Mouse (Mus musculus): ENCODE measurements around the gene Dap. TPM values are rescaled to one million over a fixed set of nuclear protein-coding genes. Genes with fewer than 3 reads are reported as not detected.

Dap gene
- polyA plus RNA-seq, 1 experiment: not detected

DNA sequence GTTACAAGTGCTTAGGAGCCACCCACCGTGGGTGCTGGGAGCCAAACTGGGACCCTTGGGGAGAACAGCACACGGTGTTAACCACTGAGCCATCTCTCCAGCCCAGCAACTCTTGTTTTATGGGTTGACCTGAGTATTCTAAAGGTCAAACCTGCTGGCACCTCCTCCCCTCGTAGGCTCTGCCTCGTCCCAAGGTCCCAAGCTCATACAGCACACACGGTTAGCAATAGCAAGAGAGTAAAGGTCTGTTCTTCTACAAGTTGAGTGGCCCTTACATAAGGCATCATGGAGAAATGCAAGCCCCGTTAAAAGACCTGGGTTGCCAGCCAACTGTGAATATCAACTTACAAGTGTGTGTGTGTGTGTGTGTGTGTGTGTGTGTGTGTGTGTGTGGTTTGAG lies 27.1 kb downstream of the Dap start:
- no peak for TF ChIP-seq GATA1 (IDR thresholded peaks at IDR 0.05; ENCODE audit: low read length)

DNA sequence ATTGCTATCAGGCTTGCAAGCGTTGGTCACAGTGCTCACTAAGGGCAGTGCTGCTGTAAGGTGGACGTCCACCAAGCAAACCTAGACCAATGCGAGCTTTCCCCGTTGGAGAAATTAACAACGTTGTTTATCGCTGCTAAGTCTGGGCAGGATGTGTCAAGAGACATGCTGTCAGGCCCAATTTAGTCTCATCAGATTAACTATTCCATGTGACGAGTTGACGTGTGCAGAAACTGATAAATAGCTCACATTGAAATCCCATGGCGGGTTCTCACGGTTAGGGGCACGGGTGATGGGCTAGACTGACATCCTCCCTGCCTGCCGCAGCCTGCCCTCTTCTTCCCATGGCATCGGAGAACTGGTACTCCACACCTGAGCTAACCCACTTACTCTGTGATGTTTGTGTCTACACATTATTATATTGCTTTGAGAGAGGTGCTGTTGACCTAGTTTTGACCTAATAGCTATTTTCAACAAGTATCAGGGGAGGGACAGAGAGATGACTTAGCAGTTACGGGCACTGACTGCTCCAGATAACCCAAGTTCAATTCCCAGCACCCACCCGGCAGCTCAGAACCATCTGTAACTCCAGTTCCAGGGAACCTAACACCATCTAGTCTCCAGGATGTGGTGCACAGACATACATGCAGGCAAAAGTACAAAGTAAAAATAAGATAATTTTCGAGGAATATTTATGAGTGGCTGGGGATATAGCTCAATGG lies 28.6 kb downstream of the Dap start:
- no peak for TF ChIP-seq GATA1 (IDR thresholded peaks at IDR 0.05; ENCODE audit: low read length)

DNA sequence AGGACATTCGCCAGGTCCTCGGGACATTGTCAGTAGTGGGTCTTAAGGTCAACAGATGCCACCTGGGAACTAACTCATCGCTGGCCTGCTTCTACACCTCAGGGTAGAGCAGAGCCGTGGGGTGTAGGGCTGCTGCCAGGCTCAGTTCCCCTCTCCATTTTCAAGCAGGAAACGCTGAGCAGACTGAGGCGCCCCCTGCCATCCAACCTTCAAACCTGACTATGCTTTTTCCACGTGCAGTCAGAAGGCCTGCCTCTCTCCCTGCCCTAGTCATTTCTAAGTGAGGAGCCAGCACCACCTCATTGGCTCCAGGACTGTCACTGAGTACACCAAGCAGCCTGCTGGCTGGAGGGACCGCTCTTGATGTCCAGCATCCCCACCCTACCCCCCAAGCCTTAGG lies 29.3 kb downstream of the Dap start:
- no peak for TF ChIP-seq GATA1 (IDR thresholded peaks at IDR 0.05; ENCODE audit: low read length)

DNA sequence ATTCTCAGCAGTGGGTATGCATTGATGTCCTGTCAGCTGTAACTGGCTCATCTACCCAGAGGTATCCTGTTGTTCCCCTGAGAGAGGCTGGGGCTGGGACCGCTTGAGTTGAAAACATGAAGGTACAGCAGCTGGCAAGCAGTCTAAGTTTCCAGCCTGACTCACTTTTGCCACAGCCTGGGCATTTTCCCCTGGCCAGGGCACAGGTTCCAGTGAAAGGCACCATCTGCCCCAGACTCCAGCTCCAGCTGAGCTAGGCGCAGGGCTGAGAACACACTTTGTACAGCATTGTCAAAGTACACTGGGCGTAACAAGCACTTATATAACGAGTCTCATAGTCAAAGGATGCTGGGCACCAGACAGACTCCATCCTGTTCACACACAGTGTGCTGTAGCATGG lies 29.8 kb downstream of the Dap start:
- no peak for TF ChIP-seq GATA1 (IDR thresholded peaks at IDR 0.05; ENCODE audit: low read length)

DNA sequence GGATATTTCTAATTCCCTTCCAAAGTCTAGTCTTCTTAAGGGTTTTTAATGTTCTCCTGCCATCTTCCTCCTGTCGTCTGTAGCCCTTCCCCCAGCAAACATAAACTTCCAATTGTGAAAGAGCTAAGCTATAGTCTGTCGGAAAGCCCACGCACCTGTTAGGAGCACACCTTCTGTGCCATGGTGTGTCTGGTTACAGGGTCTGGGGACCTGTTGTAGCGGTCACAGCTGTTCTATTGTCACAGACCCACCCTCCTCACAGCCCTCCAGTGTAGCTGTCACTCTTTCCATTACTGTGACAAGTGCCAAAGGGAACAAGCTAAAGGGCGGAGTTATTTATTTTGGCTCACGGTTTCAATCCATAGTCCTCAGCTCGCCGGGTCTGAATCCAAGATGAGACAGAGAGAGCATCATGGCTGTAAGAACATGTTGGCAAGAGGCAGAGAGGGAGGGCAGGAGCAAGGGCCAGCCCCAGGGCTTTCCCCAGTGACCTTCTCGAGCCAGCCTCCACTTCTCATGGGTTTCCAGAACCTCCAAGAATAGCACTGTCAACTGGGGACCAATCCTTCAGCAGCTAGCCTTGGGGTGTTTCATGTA lies 30.9 kb downstream of the Dap start:
- no peak for TF ChIP-seq GATA1 (IDR thresholded peaks at IDR 0.05; ENCODE audit: low read length)

DNA sequence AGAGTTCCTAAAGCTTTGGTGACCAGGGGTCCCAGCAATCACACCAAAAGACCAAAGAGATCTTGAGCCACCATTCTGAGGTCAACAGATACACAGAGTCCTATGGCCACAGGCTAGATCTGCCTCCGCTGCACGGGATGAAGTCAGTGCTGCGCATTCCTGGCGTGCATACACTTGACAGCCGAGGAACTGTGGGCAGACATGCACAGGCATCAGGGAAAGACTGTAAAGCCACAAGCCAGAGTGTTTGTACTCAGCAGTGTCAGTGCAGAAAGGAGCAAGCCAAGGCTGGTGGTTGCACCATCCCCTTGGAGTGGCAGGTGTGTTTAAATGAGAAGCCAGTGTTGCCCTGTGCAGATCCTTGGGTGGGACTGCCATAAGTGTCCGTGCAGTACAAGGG lies 31.6 kb downstream of the Dap start:
- TF ChIP-seq GATA1 (IDR thresholded peaks at IDR 0.05; ENCODE audit: low read length): no peak

DNA sequence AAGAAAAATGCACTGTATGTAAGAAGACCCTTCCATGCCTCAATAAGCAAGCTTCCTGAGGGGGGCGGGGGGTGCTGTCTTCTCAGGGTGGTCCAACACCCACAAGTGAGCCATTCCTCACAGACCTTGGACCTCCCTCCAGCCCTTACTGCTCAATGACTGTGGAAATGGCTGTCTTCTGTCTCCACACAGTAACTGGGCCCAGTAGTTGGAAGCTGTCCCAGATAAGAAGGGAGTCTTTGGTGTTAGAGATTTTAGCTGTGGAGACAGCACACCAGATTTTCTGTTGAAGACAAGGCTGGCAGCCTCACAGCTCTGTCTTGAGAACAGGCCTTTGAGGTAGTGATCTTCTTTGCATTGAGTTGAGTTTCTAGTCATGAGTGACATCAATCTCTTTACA lies 33.2 kb downstream of the Dap start:
- TF ChIP-seq GATA1 (IDR thresholded peaks at IDR 0.05; ENCODE audit: low read length): no peak

DNA sequence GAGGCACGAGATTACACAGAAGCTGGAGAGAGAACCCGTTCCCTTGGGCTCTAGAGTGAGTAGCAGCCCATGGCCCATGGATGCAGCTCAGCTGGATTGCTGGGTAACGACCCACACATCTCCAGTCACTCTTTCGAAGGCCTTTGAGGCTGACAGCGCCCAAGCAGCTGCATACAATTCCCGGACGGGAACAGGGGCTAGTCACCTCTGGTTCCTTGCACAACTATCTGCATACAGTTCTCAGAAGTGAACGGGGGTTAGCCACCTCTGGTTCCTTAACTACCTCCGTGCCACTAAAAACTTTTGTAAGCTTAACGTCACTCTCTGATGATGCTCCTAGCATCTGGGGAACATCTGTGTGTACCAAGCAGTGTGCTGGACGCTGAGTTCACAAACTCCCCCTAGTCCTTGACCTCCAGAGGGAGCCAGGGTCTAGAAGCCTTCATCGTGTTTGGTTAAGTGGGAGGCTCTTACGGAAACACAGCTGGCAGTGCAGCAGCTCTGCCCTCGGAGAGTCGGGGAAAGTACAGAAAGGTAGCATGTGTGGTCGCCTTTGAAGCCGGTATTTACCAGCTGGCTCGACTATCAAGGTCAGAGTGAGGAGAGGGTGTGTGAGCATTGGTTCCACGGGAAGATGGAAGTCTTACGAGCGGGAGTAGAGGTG lies 34.0 kb downstream of the Dap start:
- no peak for TF ChIP-seq GATA1 (IDR thresholded peaks at IDR 0.05; ENCODE audit: low read length)

DNA sequence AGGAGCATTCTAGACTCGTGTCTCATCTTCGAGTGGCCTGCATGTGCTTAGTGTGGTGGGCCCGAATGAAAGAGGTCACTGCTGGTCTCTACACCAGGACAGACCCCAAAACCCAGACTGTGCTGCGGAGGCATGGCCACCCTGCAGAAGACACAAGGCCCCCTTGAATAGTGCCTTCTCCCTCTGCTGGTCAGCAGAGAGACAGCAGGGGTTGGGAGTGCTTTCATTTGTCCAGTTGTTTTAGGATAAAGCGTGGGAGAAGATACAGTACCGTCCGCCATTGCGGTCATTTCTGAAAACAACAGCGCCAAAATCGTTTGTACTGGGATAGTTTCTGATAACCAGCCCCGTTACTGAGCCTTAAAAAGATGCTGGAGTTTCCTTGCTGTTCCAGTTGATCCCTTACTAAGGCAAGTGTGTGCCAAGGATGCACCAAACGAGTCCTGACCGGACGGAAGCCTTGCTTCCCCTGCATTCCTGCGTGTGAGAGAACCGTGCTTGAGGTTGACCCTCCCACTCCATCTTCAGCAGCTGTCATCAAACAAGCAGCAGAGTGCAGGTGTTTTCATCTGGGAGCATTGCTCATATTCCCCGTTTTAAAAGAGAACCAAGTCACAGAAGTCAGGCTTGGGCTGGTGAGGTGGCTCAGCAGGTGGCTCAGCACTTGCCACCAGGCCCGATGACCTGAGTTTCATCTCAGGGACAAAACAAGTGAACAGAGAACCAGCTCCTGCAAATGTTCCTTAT lies 34.8 kb downstream of the Dap start:
- TF ChIP-seq GATA1 (IDR thresholded peaks at IDR 0.05; ENCODE audit: low read length): no peak

DNA sequence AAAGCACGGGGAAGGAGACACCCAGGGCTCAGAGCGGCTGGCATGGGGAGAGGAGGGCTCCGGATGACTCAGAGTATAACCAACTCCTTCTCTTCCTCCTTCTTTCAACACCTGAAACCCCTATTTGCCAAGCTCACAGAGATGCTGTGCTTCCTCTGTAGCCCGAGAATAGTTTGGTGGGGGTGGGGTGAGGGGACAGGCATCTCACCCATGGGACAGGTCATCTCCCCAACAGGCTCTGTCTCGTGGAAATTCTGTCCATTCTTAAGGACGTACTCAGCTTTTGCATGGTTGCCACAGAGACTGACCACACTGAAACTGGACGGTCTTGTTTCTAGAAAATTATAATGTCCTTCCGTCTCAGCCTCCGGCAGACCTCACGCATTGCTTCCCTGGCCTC lies 37.0 kb downstream of the Dap start:
- no peak for TF ChIP-seq GATA1 (IDR thresholded peaks at IDR 0.05; ENCODE audit: low read length)

DNA sequence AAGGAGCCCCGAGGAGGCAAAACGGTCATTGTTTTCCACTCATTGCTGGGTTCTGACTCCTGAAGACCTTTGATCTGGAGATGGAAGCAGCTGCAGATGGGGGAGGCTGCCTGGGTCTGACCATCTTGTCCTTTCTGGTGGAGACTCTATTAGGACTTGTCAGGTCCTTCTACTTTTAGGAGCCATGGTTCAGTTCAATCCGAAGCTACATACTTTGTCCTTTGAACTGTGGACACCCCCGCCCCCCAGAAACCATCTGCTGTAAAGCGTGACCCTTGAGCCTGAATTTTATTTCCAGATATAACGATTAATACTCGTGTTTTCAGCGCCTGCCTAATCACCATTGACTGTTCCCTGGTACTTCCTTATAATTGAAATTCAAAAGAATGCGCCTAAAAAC lies 38.2 kb downstream of the Dap start:
- TF ChIP-seq GATA1 (IDR thresholded peaks at IDR 0.05; ENCODE audit: low read length): no peak

DNA sequence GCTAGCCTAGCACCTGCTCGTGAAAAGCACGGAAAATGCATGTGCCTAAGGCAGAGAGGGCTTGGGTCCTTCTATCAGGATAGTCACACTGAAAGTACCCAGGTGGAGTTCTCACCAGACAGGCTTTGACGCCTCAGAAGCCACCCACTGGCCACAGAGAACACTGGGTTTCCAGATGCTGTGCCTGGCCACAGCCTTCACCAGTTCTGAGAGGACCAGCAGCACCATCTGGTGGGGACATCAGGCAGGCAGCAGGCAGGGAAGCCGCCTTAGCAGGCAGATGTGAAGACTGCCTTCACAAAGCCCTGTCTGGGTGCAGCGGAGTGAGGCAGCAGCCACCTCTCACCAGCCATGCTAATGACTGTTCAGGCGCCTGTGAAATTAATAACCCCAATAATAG lies 40.7 kb downstream of the Dap start:
- no peak for TF ChIP-seq GATA1 (IDR thresholded peaks at IDR 0.05; ENCODE audit: low read length)

DNA sequence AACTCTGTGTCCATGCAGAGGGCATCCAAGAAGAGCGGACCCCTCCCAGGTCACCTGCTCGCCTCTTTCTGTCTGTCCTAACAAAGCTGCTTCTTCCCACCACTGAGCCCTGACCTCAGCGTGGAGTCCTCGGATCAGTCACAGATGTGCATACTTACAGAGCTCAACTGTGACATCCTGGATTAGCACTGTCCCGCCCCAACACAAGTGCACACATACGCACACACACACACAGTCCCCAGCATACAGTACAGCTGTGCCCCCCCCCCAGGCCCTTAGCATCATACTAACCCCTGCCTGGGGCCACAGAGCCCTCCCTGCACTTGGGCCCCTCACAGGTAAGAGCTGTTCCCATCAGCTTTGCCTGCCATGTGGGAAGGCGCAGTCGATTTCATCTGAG lies 41.3 kb downstream of the Dap start:
- TF ChIP-seq GATA1 (IDR thresholded peaks at IDR 0.05; ENCODE audit: low read length): no peak

DNA sequence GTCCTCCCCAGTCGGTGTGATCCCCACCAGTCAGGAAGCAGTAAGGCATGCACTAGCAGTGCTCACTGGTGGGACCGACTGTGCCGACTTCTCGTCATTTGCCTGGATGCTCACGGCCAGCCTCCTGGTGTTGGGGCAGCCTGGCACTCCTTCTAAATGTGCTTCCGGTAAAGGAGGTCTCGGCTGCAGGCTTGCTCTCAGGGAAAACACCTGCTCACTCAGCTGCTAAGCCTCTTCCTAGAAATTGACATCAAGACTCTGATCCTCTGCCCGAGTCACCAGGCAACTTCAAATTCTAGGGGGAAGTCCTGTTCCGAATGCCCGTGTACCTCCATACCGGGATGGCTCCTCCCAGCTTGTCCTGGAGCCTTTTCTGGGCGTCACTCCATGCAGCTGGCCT lies 41.7 kb downstream of the Dap start:
- TF ChIP-seq GATA1 (IDR thresholded peaks at IDR 0.05; ENCODE audit: low read length): no peak

DNA sequence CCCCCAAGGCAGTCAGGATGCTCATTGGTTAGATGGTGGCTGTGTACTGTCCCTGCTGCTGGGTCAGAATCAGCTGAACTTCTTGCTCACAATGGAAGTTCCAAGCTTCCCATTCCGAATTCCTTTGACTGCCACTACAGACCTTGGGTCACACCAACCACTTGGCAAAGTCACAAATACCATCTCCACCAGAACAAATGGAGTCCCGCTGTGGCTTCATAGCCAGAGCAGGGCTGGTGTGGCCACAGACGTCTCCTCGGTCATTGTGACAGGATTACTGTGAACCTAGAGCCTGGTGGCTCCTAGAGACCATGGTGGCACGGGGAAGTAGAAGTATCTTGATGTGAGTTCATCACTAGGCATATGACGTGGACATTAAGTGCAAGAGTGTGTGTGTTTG lies 44.0 kb downstream of the Dap start:
- TF ChIP-seq GATA1 (IDR thresholded peaks at IDR 0.05; ENCODE audit: low read length): no peak

DNA sequence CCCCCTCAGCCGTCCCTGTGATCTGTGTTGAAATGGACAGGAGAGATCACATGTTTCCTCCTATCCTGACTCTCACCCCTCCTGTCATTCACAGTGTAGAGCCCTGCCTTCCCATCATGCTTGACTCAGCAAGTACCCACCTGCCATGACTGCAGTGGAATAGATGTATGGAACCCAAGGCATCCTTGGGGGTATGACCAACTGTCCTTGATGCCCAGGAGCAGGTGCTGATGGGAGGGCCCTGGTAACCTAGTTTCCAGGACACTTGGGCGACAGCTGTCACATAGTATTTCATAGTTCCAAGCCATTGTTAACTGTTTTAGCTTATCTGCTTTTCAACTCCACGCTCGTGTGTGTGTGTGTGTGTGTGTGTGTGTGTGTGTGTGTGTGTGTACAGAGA lies 45.4 kb downstream of the Dap start:
- TF ChIP-seq GATA1 (IDR thresholded peaks at IDR 0.05; ENCODE audit: low read length): no peak

Data from G1E-ER4 (cell line).